Mouse (Mus musculus): ENCODE data around the gene Upk3bl.

DNA sequence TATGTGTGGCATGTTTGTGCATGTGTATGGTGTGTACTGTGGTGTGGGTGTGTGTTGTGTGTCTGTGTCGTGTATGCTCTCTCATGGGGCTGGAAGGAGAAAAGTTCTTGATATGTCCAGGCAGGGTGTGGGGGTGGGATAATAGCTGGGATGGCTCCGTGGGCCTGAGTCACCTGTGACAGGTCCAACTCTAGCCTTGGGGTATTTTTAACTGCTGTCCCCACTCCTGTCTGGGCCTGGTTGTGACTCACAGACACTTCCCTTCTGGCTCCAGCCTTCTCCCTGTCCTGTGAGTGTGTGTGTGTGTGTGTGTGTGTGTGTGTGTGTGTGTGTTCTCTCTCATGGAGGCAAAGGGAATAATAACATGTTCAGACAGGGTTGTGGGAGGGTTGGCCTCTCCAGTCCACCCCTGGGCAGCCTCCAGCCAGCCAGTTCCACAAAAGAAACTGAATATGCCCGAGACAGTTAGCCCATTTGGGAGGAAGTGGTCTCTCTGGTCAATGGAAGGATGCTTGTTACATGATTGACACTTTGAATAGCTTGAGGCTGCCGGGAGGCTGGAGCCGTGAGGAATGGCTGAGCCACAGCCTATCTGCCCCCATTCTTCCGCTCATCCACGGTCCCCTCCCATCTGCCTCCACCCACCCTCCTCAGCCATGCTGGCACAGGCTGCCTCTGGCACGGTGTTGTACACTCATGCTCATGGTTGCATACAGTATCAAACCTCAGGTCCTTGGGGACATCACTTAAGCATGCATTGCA lies 40.1 kb downstream of the Upk3bl start:
- TF ChIP-seq GATA1 (IDR thresholded peaks at IDR 0.05; ENCODE audit: borderline replicate concordance, low read length) (no peak), FLI1 (IDR thresholded peaks at IDR 0.05; ENCODE audit: low read length) (no peak)

All from megakaryocyte, embryonic 14.5 days (primary cell).